In the genomic region with DNA sequence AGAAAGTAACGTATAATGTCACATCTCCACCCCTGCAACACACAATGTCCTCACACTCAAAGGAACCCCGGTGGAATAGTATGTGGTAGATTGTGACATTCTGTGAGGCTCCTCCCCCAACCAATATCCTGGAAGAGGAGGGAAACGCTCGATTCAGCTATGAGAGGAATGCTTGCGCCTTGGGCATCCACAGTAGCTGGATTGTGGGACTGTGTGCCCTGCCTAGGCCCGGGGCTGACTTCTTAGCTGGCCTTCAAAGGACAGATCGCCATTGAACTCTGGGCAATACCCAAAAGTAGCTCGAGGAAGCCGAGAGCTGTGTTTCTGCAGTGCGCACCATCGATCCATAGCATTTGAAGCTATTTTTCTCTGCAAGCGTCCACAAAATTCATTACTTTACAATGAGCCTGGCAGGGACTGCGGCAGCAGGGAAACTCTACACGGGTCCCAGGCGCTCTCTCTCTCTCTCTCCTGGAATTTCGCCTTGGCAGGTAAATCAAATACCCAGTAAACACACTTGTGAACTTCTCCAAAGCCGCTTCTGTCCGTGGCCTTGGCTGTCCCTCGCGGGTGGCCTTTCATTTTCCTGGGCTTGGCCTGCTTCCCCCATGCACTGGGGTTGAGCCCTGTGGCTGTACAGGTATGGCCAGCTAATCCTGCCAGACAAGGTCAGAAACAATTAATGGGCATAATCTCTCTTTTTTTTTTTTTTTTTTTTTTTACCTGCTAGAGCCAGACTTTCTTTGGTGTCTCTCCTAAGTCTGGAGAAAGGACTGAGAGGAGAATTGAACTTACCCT, we compare ENCODE assay signal across 8 mouse cellular contexts. TPM values are rescaled to one million over a fixed set of nuclear protein-coding genes. Genes with fewer than 3 reads are reported as not detected.
A peak's percentile ranks its signal among the peaks of the same experiment; 100 is the strongest.
DNase-seq lines count a peak whose midpoint lies in the region; ATAC-seq and TF ChIP-seq lines count a peak whose summit lies in the region.
"Had no signal": no experiment of that assay in that cellular context is flagged by ENCODE, and none has a peak within 500 bp of the region (broad histone marks: within the 10 kb centered on the region; RNA-seq: fewer than 3 reads in every experiment).

No protein-coding gene starts in this region.

- no peak overlapping the region for H3K27ac ChIP-seq in intestine, embryonic 16.5 days (ENCODE audit: low read length)
- H3K27ac ChIP-seq in intestine, postnatal 0 days (ENCODE audit: low read depth, low read length), result no peak overlapping the region
- H3K27ac ChIP-seq in embryonic facial prominence, embryonic 13.5 days, result peak overlapping the region; percentile 83

- H3K9me3 ChIP-seq in intestine, embryonic 16.5 days (ENCODE audit: control insufficient read depth, low read length), result no peaks in the 10 kb centered on the region
- no peaks in the 10 kb centered on the region for H3K9me3 ChIP-seq in intestine, postnatal 0 days (ENCODE audit: control insufficient read depth)
- no peaks in the 10 kb centered on the region for H3K9me3 ChIP-seq in embryonic facial prominence, embryonic 13.5 days
- H3K9me3 ChIP-seq: megakaryocyte, embryonic 14.5 days had no signal

- peak overlapping the region; percentile 16; the same call in 1 of the 2 replicates for H3K9ac ChIP-seq in intestine, embryonic 16.5 days (ENCODE audit: low read depth, low read length)
- H3K9ac ChIP-seq in intestine, postnatal 0 days (ENCODE audit: low read depth, low read length), result no peak overlapping the region
- peak overlapping the region; percentile 40; the same call in 1 of the 2 replicates for H3K9ac ChIP-seq in embryonic facial prominence, embryonic 13.5 days

- peak; percentile 60 for DNase-seq in Muller cell, postnatal 12 days (ENCODE audit: inconsistent ontology term)
- peak; percentile 40 for DNase-seq in mesoderm, embryonic 11.5 days (ENCODE audit: low read depth, low spot score)
- DNase-seq in c-Kit-positive CD71-positive TER-119-positive erythroid progenitor cells, embryonic 14.5 days (ENCODE audit: low spot score), result no peak
- no peak for DNase-seq in frontal cortex, postnatal 10 days (ENCODE audit: low spot score in 2 of 2)

- no peaks in the 10 kb centered on the region for H3K27me3 ChIP-seq in intestine, embryonic 16.5 days (replicated peaks; ENCODE audit: control insufficient read depth, insufficient read depth, low read length)
- no peaks in the 10 kb centered on the region for H3K27me3 ChIP-seq in intestine, postnatal 0 days (replicated peaks; ENCODE audit: control insufficient read depth, insufficient read depth, low read length)
- no peaks in the 10 kb centered on the region for H3K27me3 ChIP-seq in embryonic facial prominence, embryonic 13.5 days

- ATAC-seq in intestine, embryonic 16.5 days, result no peak
- no peak for ATAC-seq in intestine, postnatal 0 days
- ATAC-seq in embryonic facial prominence, embryonic 13.5 days (ENCODE audit: insufficient number of reproducible peaks, insufficient read depth, low FRiP score, low TSS enrichment, low read depth), result no peak

- 31% methylated on average over 20 of the region's 20 CpGs for WGBS in intestine, embryonic 16.5 days
- 41% methylated on average over 20 of the region's 20 CpGs for WGBS in intestine, postnatal 0 days
- WGBS in embryonic facial prominence, embryonic 13.5 days, result 18% methylated on average over 20 of the region's 20 CpGs

- no peak for TF ChIP-seq CTCF in intestine, postnatal 0 days (IDR thresholded peaks at IDR 0.05; ENCODE audit: low read depth)

- no peak overlapping the region for H3K4me3 ChIP-seq in intestine, embryonic 16.5 days (ENCODE audit: low read length)
- no peak overlapping the region for H3K4me3 ChIP-seq in intestine, postnatal 0 days (ENCODE audit: low read depth, low read length)
- peak overlapping the region; percentile 10; the same call in 1 of the 2 replicates for H3K4me3 ChIP-seq in embryonic facial prominence, embryonic 13.5 days
- H3K4me3 ChIP-seq: megakaryocyte, embryonic 14.5 days had no signal

- no peaks in the 10 kb centered on the region for H3K36me3 ChIP-seq in intestine, embryonic 16.5 days (ENCODE audit: control insufficient read depth, insufficient read depth, low read length)
- H3K36me3 ChIP-seq in intestine, postnatal 0 days (ENCODE audit: control insufficient read depth, insufficient read depth), result no peaks in the 10 kb centered on the region
- H3K36me3 ChIP-seq in embryonic facial prominence, embryonic 13.5 days, result no peaks in the 10 kb centered on the region

- H3K4me1 ChIP-seq in intestine, embryonic 16.5 days (ENCODE audit: control insufficient read depth, insufficient read depth, low read length), result peaks cover 52% of the 10 kb centered on the region
- H3K4me1 ChIP-seq in intestine, postnatal 0 days (replicated peaks; ENCODE audit: control insufficient read depth, insufficient read depth, low read length), result 0 out of 2 replicates have a peak, but pooled peaks cover 4% of the 10 kb centered on the region
- H3K4me1 ChIP-seq in embryonic facial prominence, embryonic 13.5 days, result peaks cover 85% of the 10 kb centered on the region

- no peak overlapping the region for H3K4me2 ChIP-seq in intestine, embryonic 16.5 days (ENCODE audit: low read depth, low read length)
- H3K4me2 ChIP-seq in intestine, postnatal 0 days (replicated peaks; ENCODE audit: low read depth), result no peak overlapping the region
- peak overlapping the region; percentile 41 for H3K4me2 ChIP-seq in embryonic facial prominence, embryonic 13.5 days

RNA-seq across cellular contexts. Expression of gene Igsf3, which starts 32.3 kb away (rescaled TPM):
- 17.9 and 19.2 TPM in 2 replicates for polyA plus RNA-seq in intestine, embryonic 16.5 days (2015; fragmentation: Nextera tagmentation; extraction: Ambion mirVana)
- polyA plus RNA-seq in intestine, postnatal 0 days (2015; fragmentation: Nextera tagmentation; extraction: Ambion mirVana), result 13.0 and 14.2 TPM in 2 replicates
- 95.5 and 104 TPM in 2 replicates for polyA plus RNA-seq in embryonic facial prominence, embryonic 13.5 days (2015; fragmentation: Nextera tagmentation; extraction: Ambion mirVana)

Comparison
In these comparisons a context has a peak if more than half of its experiments do, and no peak if none do; other contexts are left out.
1. DNase-seq: peak in Muller cell, postnatal 12 days (single experiment) and mesoderm, embryonic 11.5 days (single experiment); none in c-Kit-positive CD71-positive TER-119-positive erythroid progenitor cells, embryonic 14.5 days (single experiment) and frontal cortex, postnatal 10 days (0 of 2).